Mouse (Mus musculus) forebrain, embryonic 11.5 days (tissue): ENCODE data around the gene Olfr51. TPM values are rescaled to one million over a fixed set of nuclear protein-coding genes. Genes with fewer than 3 reads are reported as not detected.

ENCODE experiments used
- ATAC-seq: fragments of 200-750 bp; cut with Nextera tagmentation; replicated peaks from 2 replicates; pipeline ENCODE4 v1.8.0; 2017; ENCODE audit warnings: moderate TSS enrichment; ENCODE audit not compliant: low FRiP score
- DNase-seq: peaks from one replicate; pipeline ENCODE4 v3.0.0-alpha.2; 2017; ENCODE audit warnings: low spot score
- H3K27ac ChIP-seq: fragments of 300-500 bp; sonication (generic); 2 replicates; pipeline ENCODE4 v1.5.1; 2014; ENCODE audit warnings: low read depth, low read length
- H3K27me3 ChIP-seq: fragments of 300-500 bp; sonication (generic); 2 replicates; pipeline ENCODE4 v1.6.1; 2014; ENCODE audit warnings: mild to moderate bottlenecking, low read length, mixed read lengths; ENCODE audit not compliant: control insufficient read depth, insufficient read depth
- H3K36me3 ChIP-seq: fragments of 300-500 bp; sonication (generic); 2 replicates; pipeline ENCODE4 v1.6.1; 2014; ENCODE audit warnings: mild to moderate bottlenecking, low read length, moderate library complexity, mixed read lengths; ENCODE audit not compliant: control insufficient read depth, insufficient read depth
- H3K4me1 ChIP-seq: fragments of 300-500 bp; sonication (generic); replicated peaks from 2 replicates; pipeline ENCODE4 v1.6.1; 2014; ENCODE audit warnings: low read length, mixed read lengths; ENCODE audit not compliant: control insufficient read depth, insufficient read depth
- H3K4me2 ChIP-seq: fragments of 300-500 bp; sonication (generic); 2 replicates; pipeline ENCODE4 v1.6.1; 2014; ENCODE audit warnings: low read depth, mild to moderate bottlenecking, low read length, moderate library complexity, mixed read lengths; ENCODE audit not compliant: severe bottlenecking
- H3K4me3 ChIP-seq: fragments of 300-500 bp; sonication (generic); 2 replicates; pipeline ENCODE4 v1.5.1; 2014; ENCODE audit warnings: low read depth, low read length
- H3K9ac ChIP-seq: fragments of 300-500 bp; sonication (generic); 2 replicates; pipeline ENCODE4 v1.6.1; 2014; ENCODE audit warnings: low read length
- H3K9me3 ChIP-seq: fragments of 300-500 bp; sonication (generic); 2 replicates; pipeline ENCODE4 v1.6.1; 2016; ENCODE audit warnings: low read length, mixed read lengths; ENCODE audit not compliant: control insufficient read depth
- WGBS: fragments of 180-500 bp; shearing (Covaris S2); extraction: QIAGEN DNeasy Blood & Tissue Kit; methylation state at CpG from one replicate; pipeline ENCODE4 v1.1.7; 2014; 5-methylcytosine and 5-hydroxymethylcytosine counted together
- polyA plus RNA-seq: library from polyadenylated mRNA; unstranded; fragments of >200 nt; fragmentation: Nextera tagmentation; extraction: Ambion mirVana; gene quantifications from 2 replicates; pipeline ENCODE4 v1.2.1, GENCODE M21; 2014

The Olfr51 gene
- polyA plus RNA-seq, 1 experiment from 2014 or later: not detected

DNA sequence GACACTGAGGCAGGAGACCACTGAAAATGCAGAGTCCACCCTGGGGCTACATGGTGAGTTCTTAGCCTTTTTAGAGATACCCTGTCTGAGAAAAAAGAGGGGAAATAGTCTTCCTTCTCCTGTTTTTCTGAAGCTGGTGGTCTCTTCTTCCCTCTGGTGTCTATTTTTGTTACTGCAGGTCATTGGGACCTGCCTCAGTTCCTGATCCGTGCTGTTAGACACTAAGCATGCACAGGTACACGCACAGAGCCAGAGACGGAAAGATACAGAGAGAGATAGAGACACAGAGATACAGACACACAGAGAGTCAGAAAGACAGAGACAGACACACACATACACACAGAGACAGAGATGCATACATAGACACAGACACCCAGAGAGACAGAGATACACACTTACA is 49.8 kb downstream of the Olfr51 start:
- WGBS: 59% methylated on average over 3 of the region's 3 CpGs
- no peak overlapping the region for H3K27ac ChIP-seq
- no peak for ATAC-seq
- no peaks in the 10 kb centered on the region for H3K4me1 ChIP-seq
- DNase-seq: no peak
- no peaks in the 10 kb centered on the region for H3K27me3 ChIP-seq
- H3K9ac ChIP-seq: no peak overlapping the region
- H3K36me3 ChIP-seq: no peaks in the 10 kb centered on the region
- no peak overlapping the region for H3K4me3 ChIP-seq
- H3K9me3 ChIP-seq: no peaks in the 10 kb centered on the region
- H3K4me2 ChIP-seq: no peak overlapping the region

DNA sequence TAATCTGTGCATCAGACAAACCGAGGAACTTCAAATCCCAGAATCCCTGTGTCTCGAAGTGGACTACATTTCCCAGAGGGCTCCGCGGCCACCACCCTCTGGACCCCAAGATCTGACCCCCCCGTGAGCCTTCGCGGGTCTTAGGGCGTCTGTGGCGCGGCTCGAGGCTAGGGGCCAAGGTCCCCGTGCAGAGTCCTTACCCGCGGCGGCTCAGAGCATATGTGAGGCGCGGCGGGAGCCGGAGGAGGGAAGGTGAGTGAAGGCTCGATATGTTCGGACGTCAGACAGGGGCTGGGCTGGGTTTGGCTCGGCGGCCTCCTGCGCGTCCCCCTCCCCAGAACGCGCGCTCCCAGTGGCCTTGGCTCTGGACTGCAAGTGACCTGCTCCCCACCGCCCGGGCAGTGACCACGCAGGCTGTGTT is 55.8 kb downstream of the Olfr51 start, which contains the start of gene Zfp354a:
Zfp354a (plus strand) TSS at position 107 of the 421 bp plus-strand sequence.
- no peak within 1 kb of the TSS for H3K27ac ChIP-seq
- peak; percentile 92 for ATAC-seq
- no peaks in the 10 kb centered on the region for H3K9me3 ChIP-seq
- H3K9ac ChIP-seq: peak within 1 kb of the TSS; percentile 74
- peak within 1 kb of the TSS; percentile 62 for H3K4me2 ChIP-seq
- H3K4me1 ChIP-seq: peaks cover 2% of the 10 kb centered on the region; the same call in 1 of the 2 replicates
- peak within 1 kb of the TSS; percentile 61 for H3K4me3 ChIP-seq
- under 1% methylated on average over 32 of the region's 32 CpGs for WGBS
- peak; percentile 86 for DNase-seq
- H3K27me3 ChIP-seq: no peaks in the 10 kb centered on the region
- no peaks in the 10 kb centered on the region for H3K36me3 ChIP-seq

Other genes with a start within 250 kb of the Olfr51 start
- gene Zfp354c, start 175.9 kb upstream of the Olfr51 start, polyA plus RNA-seq: 37.7 and 41.7 TPM in 2 replicates
- gene Zfp879, start 162.0 kb upstream of the Olfr51 start, polyA plus RNA-seq: 0.79 and 1.3 TPM in 2 replicates
- gene Grm6, start 152.9 kb upstream of the Olfr51 start, polyA plus RNA-seq: not detected in 2 replicates
- gene Zfp454, start 115.9 kb upstream of the Olfr51 start, polyA plus RNA-seq: 15.5 and 17.1 TPM in 2 replicates
- 33.6 and 35.6 TPM in 2 replicates for gene Zfp2, start 87.4 kb upstream of the Olfr51 start, polyA plus RNA-seq
- gene Zfp354b, start 72.0 kb upstream of the Olfr51 start, polyA plus RNA-seq: 1.0 and 1.9 TPM in 2 replicates
- not detected in 2 replicates for gene 4933414I15Rik, start 59.8 kb upstream of the Olfr51 start, polyA plus RNA-seq
- not detected in 2 replicates for gene Prop1, start 49.8 kb upstream of the Olfr51 start, polyA plus RNA-seq
- not detected in 2 replicates for gene Olfr1378, start 37.1 kb upstream of the Olfr51 start, polyA plus RNA-seq
- not detected in 2 replicates for gene Olfr1377, start 21.6 kb upstream of the Olfr51 start, polyA plus RNA-seq
- gene Olfr54, start 10.6 kb downstream of the Olfr51 start, polyA plus RNA-seq: not detected in 2 replicates
- gene Olfr1375, start 44.5 kb downstream of the Olfr51 start, polyA plus RNA-seq: not detected in 2 replicates
- gene Zfp354a, start 55.7 kb downstream of the Olfr51 start, polyA plus RNA-seq: 9.7 and 11.6 TPM in 2 replicates
- not detected in 2 replicates for gene Gm12569, start 216.9 kb downstream of the Olfr51 start, polyA plus RNA-seq